Mouse (Mus musculus) CH12.LX (cell line): ENCODE measurements at regions not wholly inside any gene's neighbourhood (a gene's known extent, or its start where the extent isn't known, plus 50 kb on each side); places are given as distances from the start of the nearest gene placed in this dataset.

Source experiments
- CHD1 ChIP-seq: IDR thresholded peaks from 2 replicates; pipeline ENCODE4 v1.6.1; 2012; ENCODE audit warnings: low read depth, low read length, improper control_type of control experiment, inconsistent platforms
- CTCF ChIP-seq, 2 experiments: IDR thresholded peaks in 1 of 2; conservative IDR thresholded peaks in 1 of 2; 2 replicates each; pipeline ENCODE4 v1.5.1; 2011 to 2012; ENCODE audit warnings: low read depth in 2 of 2, low read length in 2 of 2, improper control_type of control experiment in 1 of 2, inconsistent platforms in 1 of 2, mild to moderate bottlenecking in 1 of 2, moderate library complexity in 1 of 2
- ELF1 ChIP-seq: IDR thresholded peaks from 2 replicates; pipeline ENCODE4 v1.6.1; 2014; ENCODE audit warnings: low read depth, mild to moderate bottlenecking, inconsistent platforms, low read length, improper control_type of control experiment
- HCFC1 ChIP-seq: IDR thresholded peaks from 2 replicates; pipeline ENCODE4 v1.6.1; 2012; ENCODE audit warnings: low read depth, mild to moderate bottlenecking, inconsistent platforms, low read length, improper control_type of control experiment
- JUND ChIP-seq: conservative IDR thresholded peaks from 2 replicates; pipeline ENCODE4 v1.6.1; 2011; ENCODE audit warnings: low read depth, low read length, improper control_type of control experiment
- MAFK ChIP-seq: IDR thresholded peaks from 2 replicates; pipeline ENCODE4 v1.6.1; 2011; ENCODE audit warnings: low read length, improper control_type of control experiment; ENCODE audit not compliant: insufficient replicate concordance
- POLR2A ChIP-seq: IDR thresholded peaks from 2 replicates; pipeline ENCODE4 v1.6.1; 2011; ENCODE audit warnings: low read depth, mild to moderate bottlenecking, improper control_type of control experiment, low read length
- SIN3A ChIP-seq: IDR thresholded peaks from 2 replicates; pipeline ENCODE4 v1.6.1; 2012; ENCODE audit warnings: low read length, improper control_type of control experiment, inconsistent platforms

- TF ChIP-seq MAFK (no peak), SIN3A (no peak), JUND (no peak), CTCF (conservative IDR thresholded peaks at IDR 0.05 in 1 of 2, IDR thresholded peaks at IDR 0.05 in 1 of 2; ENCODE audit: low read depth in 2 of 2, low read length in 2 of 2) (no peak), ELF1 (no peak), POLR2A (no peak), CHD1 (no peak), HCFC1 (no peak)
Measured at GRCm38 (mm10) chr1:51670009-51670408, 191.8 kb upstream of the Nabp1 start.
